Mouse (Mus musculus): ENCODE measurements around the gene Rpl7a. TPM values are rescaled to one million over a fixed set of nuclear protein-coding genes. Genes with fewer than 3 reads are reported as not detected.
A peak's percentile ranks its signal among the peaks of the same experiment; 100 is the strongest.

Gene Rpl7a
- polyA plus RNA-seq, 1 experiment from 2014 or later: 341 TPM

GRCm38 (mm10) chr2:26921784-26922183 lies 11.2 kb downstream of the Rpl7a start:
- no peaks in the 10 kb centered on the region for H3K27me3 ChIP-seq (replicated peaks; ENCODE audit: control insufficient read depth, insufficient read depth, low read length)
- H3K36me3 ChIP-seq (ENCODE audit: control insufficient read depth, insufficient read depth, low read length): peaks cover 61% of the 10 kb centered on the region
- H3K4me3 ChIP-seq (ENCODE audit: low read length): no peak overlapping the region
- H3K27ac ChIP-seq (ENCODE audit: low read depth, low read length): no peak overlapping the region
- H3K4me2 ChIP-seq (ENCODE audit: low read length): no peak overlapping the region
- no peak overlapping the region for H3K9ac ChIP-seq (ENCODE audit: low read depth, low read length)
- 74% methylated on average over 9 of the region's 9 CpGs for WGBS
- H3K4me1 ChIP-seq (ENCODE audit: control insufficient read depth, insufficient read depth, low read depth, low read length): peaks cover 14% of the 10 kb centered on the region
- ATAC-seq: no peak
- H3K9me3 ChIP-seq (ENCODE audit: control insufficient read depth, low read length): no peaks in the 10 kb centered on the region

DNA sequence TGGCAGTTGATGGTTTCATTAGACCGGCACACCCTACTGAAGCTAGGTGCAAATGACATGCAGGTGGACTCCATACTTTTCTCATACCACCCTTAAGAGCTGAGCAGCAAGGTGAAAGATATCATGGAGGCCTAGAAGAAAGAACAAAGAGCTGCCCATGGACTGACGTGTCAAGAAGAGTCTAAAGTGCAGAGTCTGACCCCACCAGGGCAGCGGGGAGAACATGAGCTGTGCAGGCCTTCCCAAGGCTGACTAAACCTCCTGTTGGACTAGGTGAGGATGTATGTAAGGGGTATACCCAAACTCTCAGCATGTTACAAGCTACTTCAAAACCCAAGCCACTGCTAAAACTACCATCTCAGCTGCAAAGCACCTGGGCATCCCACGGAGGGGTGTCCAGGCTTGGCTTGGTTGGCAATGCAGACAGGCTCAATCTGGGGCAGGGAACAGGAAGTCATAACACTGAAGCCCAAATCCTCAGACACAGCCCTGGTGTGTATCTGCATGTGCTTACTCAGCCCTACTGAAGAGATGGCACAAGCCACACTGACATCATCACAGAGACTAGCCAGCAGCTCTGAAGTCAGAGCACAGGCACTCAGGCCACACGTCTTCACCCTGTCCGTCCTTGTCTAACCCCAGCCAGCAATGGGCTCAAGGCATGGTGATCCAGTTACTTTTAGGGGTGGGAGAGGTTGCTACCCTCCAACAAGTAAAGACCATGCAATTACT lies 17.3 kb downstream of the Rpl7a start:
- Histone ChIP-seq H3K4me2 (ENCODE audit: low read length) (no peak overlapping the region), H3K27ac (ENCODE audit: low read depth, low read length) (no peak overlapping the region), H3K36me3 (ENCODE audit: control insufficient read depth, insufficient read depth, low read length) (peaks cover 21% of the 10 kb centered on the region), H3K4me1 (ENCODE audit: control insufficient read depth, insufficient read depth, low read depth, low read length) (peaks cover 22% of the 10 kb centered on the region), H3K27me3 (replicated peaks; ENCODE audit: control insufficient read depth, insufficient read depth, low read length) (no peaks in the 10 kb centered on the region), H3K9ac (ENCODE audit: low read depth, low read length) (no peak overlapping the region), H3K9me3 (ENCODE audit: control insufficient read depth, low read length) (no peaks in the 10 kb centered on the region), H3K4me3 (ENCODE audit: low read length) (no peak overlapping the region)
- no peak for ATAC-seq
- WGBS: 97% methylated on average over 6 of the region's 6 CpGs

- Histone ChIP-seq H3K27ac (ENCODE audit: low read depth, low read length) (no peak overlapping the region), H3K9ac (ENCODE audit: low read depth, low read length) (no peak overlapping the region), H3K36me3 (ENCODE audit: control insufficient read depth, insufficient read depth, low read length) (peaks cover 9% of the 10 kb centered on the region), H3K4me3 (ENCODE audit: low read length) (no peak overlapping the region), H3K9me3 (ENCODE audit: control insufficient read depth, low read length) (no peaks in the 10 kb centered on the region), H3K4me2 (ENCODE audit: low read length) (no peak overlapping the region), H3K27me3 (replicated peaks; ENCODE audit: control insufficient read depth, insufficient read depth, low read length) (no peaks in the 10 kb centered on the region), H3K4me1 (ENCODE audit: control insufficient read depth, insufficient read depth, low read depth, low read length) (peaks cover 22% of the 10 kb centered on the region)
- 44% methylated on average over 1 of the region's 1 CpGs for WGBS
- ATAC-seq: no peak
These were observed 19.8 kb downstream of the Rpl7a start for GRCm38 (mm10) chr2:26930390-26930789.

- H3K4me3 ChIP-seq (ENCODE audit: low read length): peak overlapping the region; percentile 98
- peaks cover 3% of the 10 kb centered on the region; the same call in 1 of the 2 replicates for H3K36me3 ChIP-seq (ENCODE audit: control insufficient read depth, insufficient read depth, low read length)
- H3K4me2 ChIP-seq (ENCODE audit: low read length): peak overlapping the region; percentile 86
- WGBS: 2% methylated on average over 36 of the region's 49 CpGs
- H3K27me3 ChIP-seq (replicated peaks; ENCODE audit: control insufficient read depth, insufficient read depth, low read length): no peaks in the 10 kb centered on the region
- peaks cover 22% of the 10 kb centered on the region for H3K4me1 ChIP-seq (ENCODE audit: control insufficient read depth, insufficient read depth, low read depth, low read length)
- ATAC-seq: peak; percentile 61
- no peaks in the 10 kb centered on the region for H3K9me3 ChIP-seq (ENCODE audit: control insufficient read depth, low read length)
- H3K27ac ChIP-seq (ENCODE audit: low read depth, low read length): peak overlapping the region; percentile 79
- peak overlapping the region; percentile 90 for H3K9ac ChIP-seq (ENCODE audit: low read depth, low read length)
These were observed 22.1 kb downstream of the Rpl7a start for GRCm38 (mm10) chr2:26932473-26933303.

DNA sequence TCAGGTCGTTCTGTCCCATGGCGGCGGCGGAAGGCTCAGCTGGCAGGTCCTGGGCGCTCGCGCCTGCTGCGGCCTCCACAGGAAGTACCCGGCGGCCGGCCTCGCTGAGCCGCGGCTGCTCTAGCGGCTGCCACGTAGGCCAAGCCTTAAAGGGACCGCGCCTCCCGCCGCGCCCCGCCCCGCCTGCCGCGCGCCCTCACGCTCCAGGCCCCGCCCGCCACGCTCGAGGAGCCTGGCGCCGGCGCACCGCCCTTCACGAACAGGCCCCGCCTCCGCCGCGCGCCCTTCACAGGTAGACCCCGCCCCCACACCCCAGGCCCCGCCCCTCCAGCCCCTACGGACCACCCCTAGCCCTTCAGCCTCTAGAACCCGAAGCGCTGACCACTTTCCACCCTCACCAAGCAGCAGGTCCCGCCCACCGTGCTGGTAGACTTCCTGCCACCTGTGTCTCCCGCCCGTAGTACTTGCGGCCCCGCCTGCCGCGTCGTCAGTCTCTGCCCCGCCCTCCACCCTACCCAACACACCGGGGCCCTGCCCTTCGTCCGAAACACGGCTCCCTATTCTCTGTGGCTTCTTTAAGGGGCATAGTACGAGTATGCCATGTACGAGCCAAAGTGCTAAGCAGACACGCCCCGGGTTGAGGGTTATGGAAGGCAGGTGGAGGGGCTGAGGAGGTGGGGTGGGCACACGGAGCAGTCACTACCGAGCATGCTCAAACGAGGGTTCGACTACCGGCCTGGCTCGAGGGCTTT lies 22.9 kb downstream of the Rpl7a start, which contains the start of the genes Surf4 and Stkld1:
Surf4 (minus strand) TSS at position 625 of the 752 bp plus-strand sequence.
Stkld1 (plus strand) TSS at position 744 of the 752 bp plus-strand sequence.
- Histone ChIP-seq H3K9ac (ENCODE audit: low read depth, low read length) (peak within 1 kb of the TSS; percentile 90), H3K4me1 (ENCODE audit: control insufficient read depth, insufficient read depth, low read depth, low read length) (peaks cover 22% of the 10 kb centered on the region), H3K9me3 (ENCODE audit: control insufficient read depth, low read length) (no peaks in the 10 kb centered on the region), H3K4me2 (ENCODE audit: low read length) (peak within 1 kb of the TSS; percentile 86), H3K27me3 (replicated peaks; ENCODE audit: control insufficient read depth, insufficient read depth, low read length) (no peaks in the 10 kb centered on the region), H3K27ac (ENCODE audit: low read depth, low read length) (peak within 1 kb of the TSS; percentile 79), H3K36me3 (ENCODE audit: control insufficient read depth, insufficient read depth, low read length) (peaks cover 3% of the 10 kb centered on the region; the same call in 1 of the 2 replicates), H3K4me3 (ENCODE audit: low read length) (peak within 1 kb of the TSS; percentile 98)
- under 1% methylated on average over 42 of the region's 70 CpGs for WGBS
- peak; percentile 97 for ATAC-seq

DNA sequence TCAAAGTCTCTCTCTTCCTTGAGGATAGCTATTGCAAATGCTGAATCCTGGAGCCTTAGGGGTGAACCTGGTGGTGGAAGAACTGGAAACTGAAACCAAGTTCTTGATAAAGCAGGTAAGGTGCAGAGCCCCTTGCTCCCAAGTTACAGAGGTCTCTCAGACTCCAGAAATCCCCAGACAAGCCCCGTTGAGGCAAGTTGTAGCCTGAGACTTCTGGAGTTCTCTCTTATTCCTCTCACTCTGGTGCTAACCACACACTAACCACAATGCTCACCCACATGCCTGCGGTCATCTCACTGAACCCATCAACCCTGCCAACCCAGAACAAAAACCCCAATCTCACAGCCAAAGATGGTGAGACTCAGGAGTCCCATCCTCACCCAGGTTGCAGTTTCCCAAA lies 24.7 kb downstream of the Rpl7a start:
- peaks cover 22% of the 10 kb centered on the region for H3K4me1 ChIP-seq (ENCODE audit: control insufficient read depth, insufficient read depth, low read depth, low read length)
- H3K4me3 ChIP-seq (ENCODE audit: low read length): no peak overlapping the region
- no peaks in the 10 kb centered on the region for H3K27me3 ChIP-seq (replicated peaks; ENCODE audit: control insufficient read depth, insufficient read depth, low read length)
- no peak for ATAC-seq
- no peak overlapping the region for H3K9ac ChIP-seq (ENCODE audit: low read depth, low read length)
- 97% methylated on average over 2 of the region's 2 CpGs for WGBS
- H3K4me2 ChIP-seq (ENCODE audit: low read length): no peak overlapping the region
- H3K9me3 ChIP-seq (ENCODE audit: control insufficient read depth, low read length): no peaks in the 10 kb centered on the region
- peaks cover 3% of the 10 kb centered on the region; the same call in 1 of the 2 replicates for H3K36me3 ChIP-seq (ENCODE audit: control insufficient read depth, insufficient read depth, low read length)
- H3K27ac ChIP-seq (ENCODE audit: low read depth, low read length): no peak overlapping the region

DNA sequence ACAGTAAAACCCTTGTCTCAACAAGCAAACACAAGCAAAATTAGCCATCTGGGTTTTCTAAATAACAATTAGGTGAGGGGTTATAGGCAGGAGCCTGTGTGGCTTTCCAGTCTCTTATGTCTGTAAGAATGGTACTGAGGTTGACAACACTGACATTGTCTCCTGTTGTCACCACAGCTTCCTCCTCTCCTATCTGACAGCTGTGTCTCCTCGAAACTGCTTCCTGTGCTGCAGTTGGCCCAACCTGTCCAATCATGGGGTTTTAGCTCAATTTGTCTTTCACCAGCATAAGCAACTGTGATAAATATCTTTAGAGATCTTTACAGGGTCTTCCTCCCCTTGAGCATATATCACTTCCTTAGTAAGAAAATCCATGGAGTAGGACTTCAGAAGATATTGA lies 25.9 kb downstream of the Rpl7a start:
- H3K27me3 ChIP-seq (replicated peaks; ENCODE audit: control insufficient read depth, insufficient read depth, low read length): no peaks in the 10 kb centered on the region
- ATAC-seq: no peak
- H3K36me3 ChIP-seq (ENCODE audit: control insufficient read depth, insufficient read depth, low read length): no peaks in the 10 kb centered on the region
- H3K9me3 ChIP-seq (ENCODE audit: control insufficient read depth, low read length): no peaks in the 10 kb centered on the region
- H3K4me2 ChIP-seq (ENCODE audit: low read length): no peak overlapping the region
- H3K9ac ChIP-seq (ENCODE audit: low read depth, low read length): no peak overlapping the region
- no peak overlapping the region for H3K4me3 ChIP-seq (ENCODE audit: low read length)
- H3K27ac ChIP-seq (ENCODE audit: low read depth, low read length): no peak overlapping the region
- WGBS: 80% methylated on average over 1 of the region's 1 CpGs
- peaks cover 11% of the 10 kb centered on the region for H3K4me1 ChIP-seq (ENCODE audit: control insufficient read depth, insufficient read depth, low read depth, low read length)

GRCm38 (mm10) chr2:26941539-26941938 lies 31.0 kb downstream of the Rpl7a start:
- 46% methylated on average over 5 of the region's 5 CpGs for WGBS
- no peak for ATAC-seq

More at GRCm38 (mm10) chr2:26941539-26941938, 31.0 kb downstream of the Rpl7a start:
- H3K27me3 ChIP-seq (replicated peaks; ENCODE audit: control insufficient read depth, insufficient read depth, low read length): no peaks in the 10 kb centered on the region
- H3K4me1 ChIP-seq (ENCODE audit: control insufficient read depth, insufficient read depth, low read depth, low read length): no peaks in the 10 kb centered on the region
- no peak overlapping the region for H3K27ac ChIP-seq (ENCODE audit: low read depth, low read length)
- H3K4me2 ChIP-seq (ENCODE audit: low read length): no peak overlapping the region
- no peak overlapping the region for H3K4me3 ChIP-seq (ENCODE audit: low read length)
- no peaks in the 10 kb centered on the region for H3K9me3 ChIP-seq (ENCODE audit: control insufficient read depth, low read length)
- H3K9ac ChIP-seq (ENCODE audit: low read depth, low read length): no peak overlapping the region
- H3K36me3 ChIP-seq (ENCODE audit: control insufficient read depth, insufficient read depth, low read length): 0 out of 2 replicates have a peak, but pooled peaks cover under 1% of the 10 kb centered on the region
